Mouse (Mus musculus): ENCODE measurements around the gene Aldh1a3. TPM values are rescaled to one million over a fixed set of nuclear protein-coding genes. Genes with fewer than 3 reads are reported as not detected.

The Aldh1a3 gene
- polyA plus RNA-seq, 1 experiment from 2014 or later = 7.3 TPM

DNA sequence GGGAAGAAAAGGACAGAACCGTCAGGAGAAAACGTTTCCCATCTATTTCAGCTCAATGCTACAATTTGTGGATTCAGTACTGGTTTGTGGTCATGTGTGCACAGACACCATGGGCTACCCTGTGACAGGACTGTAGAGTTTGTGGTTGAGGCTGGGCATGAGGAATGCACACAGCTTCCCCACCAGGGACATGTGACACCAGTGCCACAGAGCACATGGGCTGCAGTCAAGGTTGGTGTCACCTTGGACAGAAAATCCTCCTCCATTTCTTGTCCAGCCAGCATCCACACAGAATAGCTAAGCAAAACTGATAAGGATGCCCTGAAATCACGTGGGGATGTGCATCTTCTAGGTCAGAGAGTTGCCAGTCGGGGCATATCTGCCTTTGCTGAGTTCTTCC lies 22.5 kb downstream of the Aldh1a3 start:
- H3K4me2 ChIP-seq (ENCODE audit: low read length) = no peak overlapping the region
- H3K9ac ChIP-seq (replicated peaks; ENCODE audit: low read depth, low read length) = no peak overlapping the region
- H3K27ac ChIP-seq (ENCODE audit: low read length) = no peak overlapping the region
- whole genome bisulfite sequencing = 71% methylated on average over 4 of the region's 4 CpGs
- no peaks in the 10 kb centered on the region for H3K4me1 ChIP-seq (replicated peaks; ENCODE audit: control insufficient read depth, insufficient read depth, low read length)
- H3K27me3 ChIP-seq (replicated peaks; ENCODE audit: control insufficient read depth, insufficient read depth, low read length) = no peaks in the 10 kb centered on the region
- no peak overlapping the region for H3K4me3 ChIP-seq (replicated peaks; ENCODE audit: low read length)
- H3K36me3 ChIP-seq (ENCODE audit: control insufficient read depth, insufficient read depth) = no peaks in the 10 kb centered on the region
- no peak for ATAC-seq
- H3K9me3 ChIP-seq (ENCODE audit: control insufficient read depth, low read length) = no peaks in the 10 kb centered on the region

GRCm38 (mm10) chr7:66404141-66404540 lies 23.2 kb downstream of the Aldh1a3 start:
- H3K4me3 ChIP-seq (replicated peaks; ENCODE audit: low read length) = no peak overlapping the region
- H3K9ac ChIP-seq (replicated peaks; ENCODE audit: low read depth, low read length) = no peak overlapping the region
- H3K4me1 ChIP-seq (replicated peaks; ENCODE audit: control insufficient read depth, insufficient read depth, low read length) = no peaks in the 10 kb centered on the region
- no peaks in the 10 kb centered on the region for H3K9me3 ChIP-seq (ENCODE audit: control insufficient read depth, low read length)
- no peaks in the 10 kb centered on the region for H3K36me3 ChIP-seq (ENCODE audit: control insufficient read depth, insufficient read depth)
- H3K27ac ChIP-seq (ENCODE audit: low read length) = no peak overlapping the region
- ATAC-seq = no peak
- WGBS = 78% methylated on average over 10 of the region's 10 CpGs
- H3K27me3 ChIP-seq (replicated peaks; ENCODE audit: control insufficient read depth, insufficient read depth, low read length) = no peaks in the 10 kb centered on the region
- no peak overlapping the region for H3K4me2 ChIP-seq (ENCODE audit: low read length)

GRCm38 (mm10) chr7:66402876-66403275 lies 24.4 kb downstream of the Aldh1a3 start:
- H3K4me1 ChIP-seq (replicated peaks; ENCODE audit: control insufficient read depth, insufficient read depth, low read length) = no peaks in the 10 kb centered on the region
- ATAC-seq = no peak
- WGBS = 90% methylated on average over 5 of the region's 5 CpGs

GRCm38 (mm10) chr7:66401605-66402004 lies 25.7 kb downstream of the Aldh1a3 start:
- Histone ChIP-seq H3K27me3 (replicated peaks; ENCODE audit: control insufficient read depth, insufficient read depth, low read length) (no peaks in the 10 kb centered on the region), H3K9me3 (ENCODE audit: control insufficient read depth, low read length) (no peaks in the 10 kb centered on the region), H3K4me3 (replicated peaks; ENCODE audit: low read length) (no peak overlapping the region), H3K27ac (ENCODE audit: low read length) (no peak overlapping the region), H3K4me2 (ENCODE audit: low read length) (no peak overlapping the region), H3K4me1 (replicated peaks; ENCODE audit: control insufficient read depth, insufficient read depth, low read length) (no peaks in the 10 kb centered on the region), H3K9ac (replicated peaks; ENCODE audit: low read depth, low read length) (no peak overlapping the region), H3K36me3 (ENCODE audit: control insufficient read depth, insufficient read depth) (no peaks in the 10 kb centered on the region)
- ATAC-seq = no peak
- WGBS = 33% methylated on average over 8 of the region's 8 CpGs

More at GRCm38 (mm10) chr7:66402876-66403275, 24.4 kb downstream of the Aldh1a3 start:
- Histone ChIP-seq H3K27me3 (replicated peaks; ENCODE audit: control insufficient read depth, insufficient read depth, low read length) (no peaks in the 10 kb centered on the region), H3K27ac (ENCODE audit: low read length) (no peak overlapping the region), H3K4me3 (replicated peaks; ENCODE audit: low read length) (no peak overlapping the region), H3K9me3 (ENCODE audit: control insufficient read depth, low read length) (no peaks in the 10 kb centered on the region), H3K9ac (replicated peaks; ENCODE audit: low read depth, low read length) (no peak overlapping the region), H3K4me2 (ENCODE audit: low read length) (no peak overlapping the region), H3K36me3 (ENCODE audit: control insufficient read depth, insufficient read depth) (no peaks in the 10 kb centered on the region)

DNA sequence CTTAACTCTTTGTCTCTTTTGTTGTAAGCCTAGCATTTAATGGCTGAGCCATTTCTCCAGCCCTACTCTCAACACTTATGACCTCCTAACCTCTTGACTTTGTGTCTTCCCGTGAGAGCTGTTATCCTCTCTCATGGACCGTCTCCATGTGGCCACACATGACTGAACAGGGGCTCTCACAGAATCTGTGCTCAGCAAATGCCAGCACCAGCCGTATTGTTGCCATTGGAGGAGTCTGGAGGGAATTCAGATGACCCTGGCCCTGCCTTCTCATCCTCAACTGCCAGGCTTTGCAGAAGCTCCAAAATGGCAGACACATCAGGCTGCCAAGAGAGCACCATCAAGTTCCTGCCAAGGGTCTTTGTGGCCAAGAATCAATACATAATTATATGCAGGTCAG lies 30.0 kb downstream of the Aldh1a3 start:
- H3K9ac ChIP-seq (replicated peaks; ENCODE audit: low read depth, low read length) = no peak overlapping the region
- ATAC-seq = no peak
- H3K36me3 ChIP-seq (ENCODE audit: control insufficient read depth, insufficient read depth) = no peaks in the 10 kb centered on the region
- H3K27me3 ChIP-seq (replicated peaks; ENCODE audit: control insufficient read depth, insufficient read depth, low read length) = no peaks in the 10 kb centered on the region
- H3K27ac ChIP-seq (ENCODE audit: low read length) = no peak overlapping the region
- H3K4me1 ChIP-seq (replicated peaks; ENCODE audit: control insufficient read depth, insufficient read depth, low read length) = no peaks in the 10 kb centered on the region
- H3K4me3 ChIP-seq (replicated peaks; ENCODE audit: low read length) = no peak overlapping the region
- H3K9me3 ChIP-seq (ENCODE audit: control insufficient read depth, low read length) = no peaks in the 10 kb centered on the region
- H3K4me2 ChIP-seq (ENCODE audit: low read length) = no peak overlapping the region
- WGBS = 82% methylated on average over 3 of the region's 3 CpGs

- Histone ChIP-seq H3K9ac (replicated peaks; ENCODE audit: low read depth, low read length) (no peak overlapping the region), H3K4me3 (replicated peaks; ENCODE audit: low read length) (peak overlapping the region; percentile 53), H3K36me3 (ENCODE audit: control insufficient read depth, insufficient read depth) (no peaks in the 10 kb centered on the region), H3K4me2 (ENCODE audit: low read length) (peak overlapping the region; percentile 96), H3K27me3 (replicated peaks; ENCODE audit: control insufficient read depth, insufficient read depth, low read length) (peaks cover 4% of the 10 kb centered on the region), H3K4me1 (replicated peaks; ENCODE audit: control insufficient read depth, insufficient read depth, low read length) (peaks cover 17% of the 10 kb centered on the region), H3K27ac (ENCODE audit: low read length) (no peak overlapping the region), H3K9me3 (ENCODE audit: control insufficient read depth, low read length) (no peaks in the 10 kb centered on the region)
- ATAC-seq = peak; percentile 88
- 12% methylated on average over 28 of the region's 28 CpGs for WGBS
Measured at GRCm38 (mm10) chr7:66388621-66389532, 38.4 kb downstream of the Aldh1a3 start.

DNA sequence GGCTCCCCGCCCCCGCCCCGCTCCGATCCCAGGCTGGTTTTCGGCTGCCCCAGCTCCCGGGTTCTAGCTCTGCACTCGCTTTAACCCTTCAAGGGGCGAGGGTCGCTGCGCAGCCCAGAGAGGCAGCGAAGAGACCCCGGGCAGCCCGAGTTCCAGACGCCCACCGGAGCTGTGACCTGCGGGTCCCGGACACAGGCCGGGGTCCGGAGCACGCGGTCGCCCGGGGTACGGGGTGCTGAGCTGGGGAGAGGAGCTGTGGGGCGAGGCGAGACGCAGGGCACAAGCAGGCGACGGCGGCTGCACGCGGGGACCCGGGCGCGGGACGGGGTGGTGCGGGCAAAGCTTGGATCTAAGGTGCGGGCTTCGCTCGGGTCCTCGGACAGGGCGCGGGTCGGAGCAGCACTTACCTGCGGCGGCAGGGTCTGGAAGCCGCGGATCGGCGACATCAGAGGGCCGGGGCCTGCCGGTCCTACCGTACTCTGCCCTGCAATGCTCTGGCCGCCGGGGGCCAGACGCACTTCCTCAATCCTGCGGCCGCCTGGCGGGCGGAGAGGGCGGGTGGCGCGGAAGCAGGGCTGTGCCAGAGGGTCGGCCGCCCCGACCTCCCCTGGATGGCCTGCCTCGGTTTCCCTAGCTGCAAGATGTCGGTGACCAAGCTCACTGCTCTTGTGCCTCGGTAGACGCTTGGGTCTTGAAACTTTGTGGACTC lies 39.4 kb downstream of the Aldh1a3 start, which contains the start of gene Lrrk1:
Lrrk1 (minus strand) TSS at position 538 of the 709 bp plus-strand sequence.
- H3K4me3 ChIP-seq (replicated peaks; ENCODE audit: low read length) = peak within 1 kb of the TSS; percentile 53
- no peaks in the 10 kb centered on the region for H3K9me3 ChIP-seq (ENCODE audit: control insufficient read depth, low read length)
- peaks cover 4% of the 10 kb centered on the region for H3K27me3 ChIP-seq (replicated peaks; ENCODE audit: control insufficient read depth, insufficient read depth, low read length)
- peaks cover 17% of the 10 kb centered on the region for H3K4me1 ChIP-seq (replicated peaks; ENCODE audit: control insufficient read depth, insufficient read depth, low read length)
- H3K9ac ChIP-seq (replicated peaks; ENCODE audit: low read depth, low read length) = peak within 1 kb of the TSS; percentile 60
- WGBS = under 1% methylated on average over 67 of the region's 70 CpGs
- peak; percentile 58 for ATAC-seq
- peak within 1 kb of the TSS; percentile 96 for H3K4me2 ChIP-seq (ENCODE audit: low read length)
- no peaks in the 10 kb centered on the region for H3K36me3 ChIP-seq (ENCODE audit: control insufficient read depth, insufficient read depth)
- H3K27ac ChIP-seq (ENCODE audit: low read length) = no peak within 1 kb of the TSS

DNA sequence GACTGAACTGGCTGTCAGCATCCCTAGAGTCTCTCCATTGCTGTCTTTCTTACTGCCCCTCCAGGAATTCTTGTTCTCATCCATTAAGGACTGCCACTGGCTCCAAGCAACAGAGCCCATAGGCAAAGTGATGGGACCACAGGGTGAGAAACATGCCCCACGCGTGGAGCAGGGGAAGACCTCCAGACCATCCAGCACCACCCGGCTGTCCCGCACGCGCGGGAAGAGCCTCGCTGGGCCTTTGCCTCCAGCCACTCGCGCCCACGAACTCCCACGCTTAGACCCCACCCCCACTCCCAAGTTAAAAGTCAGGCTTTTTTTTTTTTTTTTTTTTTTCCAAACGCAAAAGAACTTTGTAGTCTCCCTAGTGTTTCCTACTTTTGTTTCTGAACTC lies 39.9 kb downstream of the Aldh1a3 start:
- Histone ChIP-seq H3K9ac (replicated peaks; ENCODE audit: low read depth, low read length) (peak overlapping the region; percentile 60), H3K27me3 (replicated peaks; ENCODE audit: control insufficient read depth, insufficient read depth, low read length) (peaks cover 4% of the 10 kb centered on the region), H3K9me3 (ENCODE audit: control insufficient read depth, low read length) (no peaks in the 10 kb centered on the region), H3K27ac (ENCODE audit: low read length) (no peak overlapping the region), H3K4me2 (ENCODE audit: low read length) (peak overlapping the region; percentile 96), H3K4me3 (replicated peaks; ENCODE audit: low read length) (peak overlapping the region; percentile 53), H3K4me1 (replicated peaks; ENCODE audit: control insufficient read depth, insufficient read depth, low read length) (peaks cover 17% of the 10 kb centered on the region), H3K36me3 (ENCODE audit: control insufficient read depth, insufficient read depth) (no peaks in the 10 kb centered on the region)
- 5% methylated on average over 13 of the region's 13 CpGs for WGBS
- no peak for ATAC-seq

DNA sequence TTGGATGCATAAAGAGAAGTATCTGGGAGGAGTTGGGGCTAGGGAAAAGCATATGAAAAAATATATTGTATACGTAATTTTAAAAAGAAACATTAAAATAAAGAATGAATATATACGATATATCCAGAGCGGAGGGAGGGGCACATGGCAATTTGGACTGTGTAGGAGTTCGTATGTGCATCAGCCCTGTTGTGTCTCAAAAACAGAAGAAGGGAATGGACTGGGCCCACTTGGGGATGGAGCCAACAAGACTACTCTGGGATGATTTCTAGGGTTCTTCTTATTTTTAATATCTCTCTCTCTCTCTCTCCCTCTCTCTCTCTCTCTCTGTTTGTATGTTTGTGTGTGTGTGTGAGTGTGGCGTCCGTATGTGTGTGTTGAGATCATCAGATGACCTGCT lies 40.9 kb downstream of the Aldh1a3 start:
- WGBS = 95% methylated on average over 6 of the region's 6 CpGs
- ATAC-seq = no peak
- Histone ChIP-seq H3K4me1 (replicated peaks; ENCODE audit: control insufficient read depth, insufficient read depth, low read length) (peaks cover 17% of the 10 kb centered on the region), H3K27me3 (replicated peaks; ENCODE audit: control insufficient read depth, insufficient read depth, low read length) (peaks cover 4% of the 10 kb centered on the region), H3K9me3 (ENCODE audit: control insufficient read depth, low read length) (no peaks in the 10 kb centered on the region), H3K4me3 (replicated peaks; ENCODE audit: low read length) (no peak overlapping the region), H3K36me3 (ENCODE audit: control insufficient read depth, insufficient read depth) (no peaks in the 10 kb centered on the region), H3K4me2 (ENCODE audit: low read length) (no peak overlapping the region), H3K9ac (replicated peaks; ENCODE audit: low read depth, low read length) (no peak overlapping the region), H3K27ac (ENCODE audit: low read length) (no peak overlapping the region)

Data from forebrain, embryonic 16.5 days (tissue).